Mouse (Mus musculus): ENCODE data around the gene Dars2. TPM values are rescaled to one million over a fixed set of nuclear protein-coding genes. Genes with fewer than 3 reads are reported as not detected.

The Dars2 gene
- total RNA-seq (2022) = 10 to 100 TPM; 12.0 to 19.4 (median 15.6) TPM

GRCm38 (mm10) chr1:161070352-161071271 lies at the start of gene Dars2, which contains the start of gene Cenpl:
Dars2 (minus strand) TSS chr1:161070658.
Cenpl (plus strand) TSS chr1:161070713.
- DNase-seq (ENCODE audit: low spot score in 2 of 2) = peak; percentile 88 to 93

- DNase-seq (ENCODE audit: low spot score in 2 of 2) = no peak
Measured at GRCm38 (mm10) chr1:161114591-161114990, 44.1 kb upstream of the Dars2 start.

GRCm38 (mm10) chr1:161109216-161109615 lies 38.8 kb upstream of the Dars2 start:
- DNase-seq (ENCODE audit: low spot score in 2 of 2) = no peak

- DNase-seq (ENCODE audit: low spot score in 2 of 2) = no peak
Measured at GRCm38 (mm10) chr1:161103842-161104241, 33.4 kb upstream of the Dars2 start.

- no peak for DNase-seq (ENCODE audit: low spot score in 2 of 2)
Measured at GRCm38 (mm10) chr1:161099721-161100405, 29.4 kb upstream of the Dars2 start.

GRCm38 (mm10) chr1:161077243-161077642 lies 6.8 kb upstream of the Dars2 start:
- no peak for DNase-seq (ENCODE audit: low spot score in 2 of 2)

- no peak for DNase-seq (ENCODE audit: low spot score in 2 of 2)
Measured at GRCm38 (mm10) chr1:161076238-161076637, 5.8 kb upstream of the Dars2 start.

- DNase-seq (ENCODE audit: low spot score in 2 of 2) = no peak
Measured at GRCm38 (mm10) chr1:161071272-161071620, 788 bp upstream of the Dars2 start.

- DNase-seq (ENCODE audit: low spot score in 2 of 2) = no peak
Measured at GRCm38 (mm10) chr1:161063351-161063750, 7.1 kb downstream of the Dars2 start.

- DNase-seq (ENCODE audit: low spot score in 2 of 2) = no peak
Measured at GRCm38 (mm10) chr1:161057164-161057563, 13.3 kb downstream of the Dars2 start.

- no peak for DNase-seq (ENCODE audit: low spot score in 2 of 2)
Measured at GRCm38 (mm10) chr1:161046972-161047371, 23.5 kb downstream of the Dars2 start.

GRCm38 (mm10) chr1:161041261-161042020 lies 29.0 kb downstream of the Dars2 start:
- DNase-seq (ENCODE audit: low spot score in 2 of 2) = no peak

- DNase-seq (ENCODE audit: low spot score in 2 of 2) = no peak
Measured at GRCm38 (mm10) chr1:161040855-161041254, 29.6 kb downstream of the Dars2 start.

- DNase-seq (ENCODE audit: low spot score in 2 of 2) = no peak
Measured at GRCm38 (mm10) chr1:161040426-161040770, 30.1 kb downstream of the Dars2 start.

- no peak for DNase-seq (ENCODE audit: low spot score in 2 of 2)
Measured at GRCm38 (mm10) chr1:161039741-161040425, 30.6 kb downstream of the Dars2 start.

GRCm38 (mm10) chr1:161038968-161039721 lies 31.3 kb downstream of the Dars2 start:
- DNase-seq (ENCODE audit: low spot score in 2 of 2) = no peak

GRCm38 (mm10) chr1:161038004-161038403 lies 32.5 kb downstream of the Dars2 start:
- no peak for DNase-seq (ENCODE audit: low spot score in 2 of 2)

- DNase-seq (ENCODE audit: low spot score in 2 of 2) = no peak
Measured at GRCm38 (mm10) chr1:161037599-161037998, 32.9 kb downstream of the Dars2 start.

GRCm38 (mm10) chr1:161037026-161037425 lies 33.4 kb downstream of the Dars2 start:
- no peak for DNase-seq (ENCODE audit: low spot score in 2 of 2)

GRCm38 (mm10) chr1:161036411-161036841 lies 34.0 kb downstream of the Dars2 start:
- no peak for DNase-seq (ENCODE audit: low spot score in 2 of 2)
